Mouse (Mus musculus) megakaryocyte, embryonic 14.5 days (primary cell): ENCODE measurements around the gene Vmn2r10. TPM values are rescaled to one million over a fixed set of nuclear protein-coding genes. Genes with fewer than 3 reads are reported as not detected.
"Not testable (repeated sequence)": the region's sequence is repeated elsewhere in the genome, so short reads cannot be mapped to it uniquely, and the experiment has no call there.

Experiments used
- H3K27me3 ChIP-seq: replicated peaks from 2 replicates; pipeline ENCODE3; 2012; ENCODE audit warnings: inconsistent platforms
- H3K36me3 ChIP-seq: replicated peaks from 2 replicates; pipeline ENCODE3; 2012; ENCODE audit warnings: low read length, inconsistent platforms, mixed read lengths
- H3K4me1 ChIP-seq: 2 replicates; pipeline ENCODE4 v1.6.1; 2012; ENCODE audit warnings: inconsistent platforms
- H3K4me3 ChIP-seq: replicated peaks from 2 replicates; pipeline ENCODE3; 2012; ENCODE audit warnings: moderate library complexity, mild to moderate bottlenecking, inconsistent platforms
- H3K9me3 ChIP-seq: 2 replicates; pipeline ENCODE4 v1.6.1; 2012; ENCODE audit warnings: inconsistent platforms
- FLI1 ChIP-seq: IDR thresholded peaks from 2 replicates; pipeline ENCODE4 v1.6.1; 2012; ENCODE audit warnings: low read length, inconsistent platforms, mixed read lengths
- GATA1 ChIP-seq: IDR thresholded peaks from 3 replicates; pipeline ENCODE4 v1.6.1; 2012; ENCODE audit warnings: mixed read lengths, low read length, inconsistent platforms, borderline replicate concordance
- polyA plus RNA-seq: library from polyadenylated mRNA; stranded (reverse); fragments of >175 nt; gene quantifications from 2 replicates; pipeline ENCODE4 v1.2.3, GENCODE M21; 2012; ENCODE audit warnings: low replicate concordance; ENCODE audit not compliant: insufficient read depth

Gene Vmn2r10
- polyA plus RNA-seq = not detected in 2 replicates

- H3K9me3 ChIP-seq, H3K4me3 ChIP-seq, H3K36me3 ChIP-seq, H3K4me1 ChIP-seq, H3K27me3 ChIP-seq: not testable (repeated sequence)
Observed at GRCm38 (mm10) chr5:109006427-109006826, at the start of gene Vmn2r10. Gene Vmn2r10, minus strand, starts transcription at chr5:109006527.

GRCm38 (mm10) chr5:109055286-109055685, 49.0 kb upstream of the Vmn2r10 start:
- H3K9me3 ChIP-seq = peaks cover under 1% of the 10 kb centered on the region; the same call in 1 of the 2 replicates
- H3K36me3 ChIP-seq = no peaks in the 10 kb centered on the region
- no peaks in the 10 kb centered on the region for H3K4me1 ChIP-seq
- TF ChIP-seq GATA1 = no peak
- TF ChIP-seq FLI1 = no peak
- H3K4me3 ChIP-seq = no peak overlapping the region
- no peaks in the 10 kb centered on the region for H3K27me3 ChIP-seq

- no peaks in the 10 kb centered on the region for H3K27me3 ChIP-seq
- H3K9me3 ChIP-seq = no peaks in the 10 kb centered on the region
- H3K4me1 ChIP-seq = no peaks in the 10 kb centered on the region
- TF ChIP-seq GATA1 = no peak
- TF ChIP-seq FLI1 = no peak
- H3K4me3 ChIP-seq = no peak overlapping the region
- H3K36me3 ChIP-seq = no peaks in the 10 kb centered on the region
Observed at GRCm38 (mm10) chr5:109032591-109032990, 26.3 kb upstream of the Vmn2r10 start.

GRCm38 (mm10) chr5:108988924-108989323, 17.4 kb downstream of the Vmn2r10 start:
- Histone ChIP-seq H3K36me3 (no peaks in the 10 kb centered on the region), H3K4me1 (no peaks in the 10 kb centered on the region), H3K4me3 (no peak overlapping the region), H3K9me3 (peaks cover 30% of the 10 kb centered on the region), H3K27me3 (no peaks in the 10 kb centered on the region)
- TF ChIP-seq FLI1 = no peak
- no peak for TF ChIP-seq GATA1

Other genes starting within 250 kb of the Vmn2r10 start
- gene Rnf212, start 231.5 kb downstream of the Vmn2r10 start, polyA plus RNA-seq = not detected in 2 replicates
- gene Tmed11, start 211.2 kb downstream of the Vmn2r10 start, polyA plus RNA-seq = not detected in 2 replicates
- 0.01 and 0.27 TPM in 2 replicates for gene Vmn2r8, start 197.7 kb downstream of the Vmn2r10 start, polyA plus RNA-seq
- gene Vmn2r9, start 153.9 kb downstream of the Vmn2r10 start, polyA plus RNA-seq = not detected in 2 replicates
- gene Vmn2r11, start 53.0 kb upstream of the Vmn2r10 start, polyA plus RNA-seq = not detected in 2 replicates
- 0.03 TPM in 1 of 2 replicates, not detected in the other for gene Vmn2r12, start 91.4 kb upstream of the Vmn2r10 start, polyA plus RNA-seq
- gene Vmn2r13, start 185.7 kb upstream of the Vmn2r10 start, polyA plus RNA-seq = not detected in 2 replicates
- not detected in 2 replicates for gene Vmn2r14, start 218.2 kb upstream of the Vmn2r10 start, polyA plus RNA-seq